Comparison of ENCODE assay signal across 8 mouse cellular contexts in genomic region chr17:14524426-14525236, GRCm38 (mm10).
DNase-seq lines count a peak whose midpoint lies in the region; ATAC-seq and TF ChIP-seq lines count a peak whose summit lies in the region.

No protein-coding gene starts in this region.

- H3K4me1 ChIP-seq in liver, postnatal 0 days (ENCODE audit: insufficient read depth), result no peaks in the 10 kb centered on the region

- no peak overlapping the region for H3K4me2 ChIP-seq in liver, postnatal 0 days (ENCODE audit: low read depth, low read length)

- no peak overlapping the region for H3K4me3 ChIP-seq in liver, postnatal 0 days (ENCODE audit: low read depth, low read length)

- 43% methylated on average over 13 of the region's 13 CpGs for WGBS in liver, postnatal 0 days (ENCODE audit: insufficient replicate concordance)

- H3K9me3 ChIP-seq in liver, postnatal 0 days (ENCODE audit: low read length), result no peaks in the 10 kb centered on the region

- TF ChIP-seq EP300 in liver, postnatal 0 days (IDR thresholded peaks at IDR 0.05; ENCODE audit: low read depth), result no peak

- no peaks in the 10 kb centered on the region for H3K27me3 ChIP-seq in liver, postnatal 0 days (ENCODE audit: insufficient read depth, low read length)

- peak; percentile 79 for TF ChIP-seq CTCF in liver, postnatal 0 days (IDR thresholded peaks at IDR 0.05; ENCODE audit: low read depth)

- no peak for ATAC-seq in liver, postnatal 0 days

- DNase-seq in adrenal gland, adult (ENCODE audit: inconsistent age in 2 of 2, low spot score in 1 of 2), result peak; percentile 29 to 80
- DNase-seq in adrenal gland, adult 8-10 months, result no peak
- DNase-seq in CD8-positive naive resting alpha-beta T cell, adult 2 months (ENCODE audit: low read depth in 2 of 2, low spot score in 2 of 2), result peak; percentile 8 to 28
- DNase-seq in c-Kit-positive CD71-positive TER-119-positive erythroid progenitor cells, embryonic 14.5 days (ENCODE audit: low spot score), result peak; percentile 49
- peak; percentile 29 to 68 for DNase-seq in frontal cortex, postnatal 36 days (ENCODE audit: low spot score in 2 of 2)
- peak; percentile 9 to 60 for DNase-seq in kidney, adult 8-10 months
- peak; percentile 65 for DNase-seq in liver, postnatal 0 days
- peak; percentile 90 for DNase-seq in retina, embryonic 14.5 days (ENCODE audit: low spot score)

- H3K36me3 ChIP-seq in liver, postnatal 0 days (replicated peaks; ENCODE audit: insufficient read depth, low read length), result no peaks in the 10 kb centered on the region

- no peak overlapping the region for H3K9ac ChIP-seq in liver, postnatal 0 days (replicated peaks)

- no peak overlapping the region for H3K27ac ChIP-seq in liver, postnatal 0 days (ENCODE audit: low read depth)
